Comparison of ENCODE assay signal across 8 mouse cellular contexts in the genomic region with DNA sequence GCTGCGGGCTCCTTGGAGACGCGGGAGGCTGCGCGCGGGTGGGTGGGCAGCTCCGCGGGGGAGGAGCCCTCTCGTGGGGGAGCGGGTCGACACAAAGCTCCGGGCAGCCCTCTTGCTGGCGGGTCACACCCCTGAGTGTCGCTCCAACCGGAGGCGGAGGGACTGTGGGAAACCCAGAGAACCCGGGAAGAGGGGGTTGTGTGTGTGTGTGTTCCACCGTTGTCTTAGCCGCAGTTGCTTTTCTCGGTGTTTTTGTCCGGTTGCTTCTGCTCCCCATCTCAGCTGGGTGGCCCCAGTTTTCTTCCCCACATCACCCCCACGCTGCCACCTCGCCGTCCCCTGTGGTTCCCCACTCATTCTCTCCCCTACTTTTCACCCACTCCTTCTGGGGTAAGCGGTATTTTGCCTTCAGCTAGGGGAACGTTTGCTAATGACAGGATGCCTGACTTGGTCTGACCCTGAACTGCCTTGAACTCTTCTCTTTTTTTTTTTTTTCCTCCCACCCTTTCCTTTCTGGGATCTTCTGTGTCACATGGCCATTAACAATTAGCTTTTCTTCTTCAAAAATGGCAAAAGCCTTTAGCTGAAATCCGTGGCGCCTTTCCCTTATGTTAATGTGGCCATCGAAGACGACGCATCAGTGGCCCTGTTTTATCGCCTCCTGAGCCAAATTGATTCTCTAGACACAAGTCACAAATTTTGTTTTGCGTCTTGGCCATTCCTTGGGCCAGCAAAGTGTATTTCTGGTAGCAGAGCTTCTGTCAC. TPM values are rescaled to one million over a fixed set of nuclear protein-coding genes. Genes with fewer than 3 reads are reported as not detected.
DNase-seq lines count a peak whose midpoint lies in the region; ATAC-seq and TF ChIP-seq lines count a peak whose summit lies in the region.

No protein-coding gene starts in this region.

- intact Hi-C loops in heart, postnatal 10 days (cut with DNase I) = loop anchor here (1.0 to 10.0 kb wide), 5 partner anchors 74 to 293 kb away; partner anchors contain the start of gene Lta4h

- no peak for TF ChIP-seq EP300 in lung, postnatal 0 days (IDR thresholded peaks at IDR 0.05)

- ATAC-seq in lung, postnatal 0 days = peak; percentile 53

- H3K4me1 ChIP-seq in erythroblast, embryonic 14.5 days (ENCODE audit: control insufficient read depth) = peaks cover 59% of the 10 kb centered on the region
- H3K4me1 ChIP-seq in lung, postnatal 0 days (ENCODE audit: insufficient read depth, low read depth, low read length) = peaks cover 6% of the 10 kb centered on the region; the same call in 1 of the 2 replicates

- peak overlapping the region; percentile 66 for H3K4me2 ChIP-seq in lung, postnatal 0 days (replicated peaks; ENCODE audit: low read depth, low read length)

- peak overlapping the region; percentile 100 for H3K27ac ChIP-seq in lung, postnatal 0 days (ENCODE audit: low read length)

- no peaks in the 10 kb centered on the region for H3K9me3 ChIP-seq in erythroblast, embryonic 14.5 days (ENCODE audit: control insufficient read depth, low read length)
- no peaks in the 10 kb centered on the region for H3K9me3 ChIP-seq in lung, postnatal 0 days (ENCODE audit: low read length)

- H3K27me3 ChIP-seq in erythroblast, embryonic 14.5 days (ENCODE audit: control insufficient read depth) = no peaks in the 10 kb centered on the region
- no peaks in the 10 kb centered on the region for H3K27me3 ChIP-seq in lung, postnatal 0 days (replicated peaks; ENCODE audit: insufficient read depth, low read length)

- DNase-seq in gastrocnemius, adult 18-20 months (ENCODE audit: low spot score) = peak; percentile 31
- no peak for DNase-seq in gastrocnemius, postnatal 10 days
- DNase-seq in adrenal gland, postnatal 25 days = peak; percentile 63
- DNase-seq in heart, postnatal 10 days = peak; percentile 76 to 77
- peak; percentile 44 to 63 for DNase-seq in kidney, postnatal 36 days
- peak; percentile 78 for DNase-seq in lung, postnatal 0 days (ENCODE audit: low spot score)
- peak; percentile 61 for DNase-seq in retina, embryonic 14.5 days (ENCODE audit: low spot score)

- peak overlapping the region; percentile 93 for H3K9ac ChIP-seq in lung, postnatal 0 days (replicated peaks; ENCODE audit: low read depth)

- WGBS in lung, postnatal 0 days = 2% methylated on average over 31 of the region's 33 CpGs

- peak overlapping the region; percentile 97 for H3K4me3 ChIP-seq in erythroblast, embryonic 14.5 days (replicated peaks)
- H3K4me3 ChIP-seq in lung, postnatal 0 days (ENCODE audit: low read depth, low read length) = peak overlapping the region; percentile 94

- TF ChIP-seq CTCF in lung, postnatal 0 days (IDR thresholded peaks at IDR 0.05) = no peak

- peaks cover 6% of the 10 kb centered on the region for H3K36me3 ChIP-seq in erythroblast, embryonic 14.5 days (ENCODE audit: control insufficient read depth)
- no peaks in the 10 kb centered on the region for H3K36me3 ChIP-seq in lung, postnatal 0 days (ENCODE audit: insufficient read depth, low read length)

RNA-seq across cellular contexts. Expression of gene Cdk17, which starts 1.0 kb away (rescaled TPM):
- total RNA-seq in gastrocnemius, adult 18-20 months (2021) = 1 to 10 TPM; 4.0 to 8.0 TPM
- 10 to 100 TPM; 18.6 to 22.6 TPM for total RNA-seq in gastrocnemius, postnatal 10 days (2021)
- total RNA-seq in adrenal gland, postnatal 25 days (2021) = 21.7 and 27.6 TPM in 2 replicates
- 0.17 and 0.41 TPM in 2 replicates for polyA plus RNA-seq in erythroblast, embryonic 14.5 days (2012)
- 10 to 100 TPM; 30.1 to 36.7 TPM for total RNA-seq in heart, postnatal 10 days (2021)
- 12.6 and 15.1 TPM in 2 replicates for polyA plus RNA-seq in lung, postnatal 0 days (2015; fragmentation: Nextera tagmentation; extraction: Ambion mirVana)
